Mouse (Mus musculus) forebrain, embryonic 14.5 days (tissue): ENCODE results near the gene Dusp1. TPM values are rescaled to one million over a fixed set of nuclear protein-coding genes. Genes with fewer than 3 reads are reported as not detected.

Experiments used
- ATAC-seq: fragments of 200-750 bp; cut with Nextera tagmentation; 2 replicates; pipeline ENCODE4 v1.8.0; 2017; ENCODE audit warnings: mild to moderate bottlenecking, moderate library complexity
- DNase-seq: peaks from one replicate; pipeline ENCODE4 v3.0.0-alpha.2; 2015; ENCODE audit warnings: low spot score
- H3K27ac ChIP-seq: fragments of 300-500 bp; sonication (generic); 2 replicates; pipeline ENCODE4 v1.5.1; 2014; ENCODE audit warnings: low read depth, mild to moderate bottlenecking, control low read depth, low read length, moderate library complexity
- H3K27me3 ChIP-seq: fragments of 300-500 bp; sonication (generic); replicated peaks from 2 replicates; pipeline ENCODE4 v1.6.1; 2014; ENCODE audit warnings: low read length, control low read depth, mixed read lengths; ENCODE audit not compliant: control insufficient read depth, insufficient read depth
- H3K36me3 ChIP-seq: fragments of 300-500 bp; sonication (generic); 2 replicates; pipeline ENCODE4 v1.6.1; 2014; ENCODE audit warnings: low read length, control low read depth; ENCODE audit not compliant: control insufficient read depth, insufficient read depth
- H3K4me1 ChIP-seq: fragments of 300-500 bp; sonication (generic); 2 replicates; pipeline ENCODE4 v1.6.1; 2014; ENCODE audit warnings: antibody characterized with exemption, low read length, control low read depth; ENCODE audit not compliant: control insufficient read depth, insufficient read depth
- H3K4me2 ChIP-seq: fragments of 300-500 bp; sonication (generic); 2 replicates; pipeline ENCODE4 v1.6.1; 2014; ENCODE audit warnings: mild to moderate bottlenecking, control low read depth, low read length
- H3K4me3 ChIP-seq: fragments of 300-500 bp; sonication (generic); 2 replicates; pipeline ENCODE4 v1.5.1; 2014; ENCODE audit warnings: low read depth, low read length, control low read depth
- H3K9ac ChIP-seq: fragments of 300-500 bp; sonication (generic); 2 replicates; pipeline ENCODE4 v1.6.1; 2014; ENCODE audit warnings: mild to moderate bottlenecking, low read length, control low read depth, moderate library complexity
- H3K9me3 ChIP-seq: fragments of 300-500 bp; sonication (generic); replicated peaks from 2 replicates; pipeline ENCODE4 v1.6.1; 2016; ENCODE audit warnings: low read length, control low read depth, mixed read lengths; ENCODE audit not compliant: control insufficient read depth
- WGBS: fragments of 180-500 bp; shearing (Covaris S2); extraction: QIAGEN DNeasy Blood & Tissue Kit; methylation state at CpG from one replicate; pipeline ENCODE4 v1.1.7; 2014; 5-methylcytosine and 5-hydroxymethylcytosine counted together
- polyA plus RNA-seq: library from polyadenylated mRNA; unstranded; fragments of >200 nt; fragmentation: Nextera tagmentation; extraction: Ambion mirVana; gene quantifications from 2 replicates; pipeline ENCODE4 v1.2.1, GENCODE M21; 2014

Dusp1 gene
- 58.4 and 66.0 TPM in 2 replicates for polyA plus RNA-seq

GRCm38 (mm10) chr17:26561651-26562181 lies at the start of gene Dusp1:
TSS of gene Dusp1 (minus strand) at chr17:26562128.
- H3K27ac ChIP-seq = peak within 1 kb of the TSS; percentile 58
- H3K27me3 ChIP-seq = no peaks in the 10 kb centered on the region
- peaks cover 19% of the 10 kb centered on the region for H3K4me1 ChIP-seq
- WGBS = under 1% methylated on average over 25 of the region's 25 CpGs
- peak within 1 kb of the TSS; percentile 94 for H3K4me2 ChIP-seq
- ATAC-seq (peak; percentile 90), DNase-seq (peak; percentile 24)
- H3K4me3 ChIP-seq = peak within 1 kb of the TSS; percentile 73
- H3K9ac ChIP-seq = peak within 1 kb of the TSS; percentile 94
- no peaks in the 10 kb centered on the region; the same call in 1 of the 2 replicates for H3K9me3 ChIP-seq
- peaks cover 15% of the 10 kb centered on the region; the same call in 1 of the 2 replicates for H3K36me3 ChIP-seq

- no peaks in the 10 kb centered on the region for H3K4me1 ChIP-seq
- H3K4me3 ChIP-seq = no peak overlapping the region
- no peaks in the 10 kb centered on the region for H3K9me3 ChIP-seq
- no peak overlapping the region for H3K9ac ChIP-seq
- no peak for ATAC-seq
- no peaks in the 10 kb centered on the region for H3K27me3 ChIP-seq
- no peak overlapping the region for H3K4me2 ChIP-seq
- DNase-seq = no peak
- no peak overlapping the region for H3K27ac ChIP-seq
- WGBS = 85% methylated on average over 7 of the region's 7 CpGs
- peaks cover 53% of the 10 kb centered on the region for H3K36me3 ChIP-seq
Measured at GRCm38 (mm10) chr17:26611328-26611727, 49.4 kb upstream of the Dusp1 start.

GRCm38 (mm10) chr17:26609820-26610219 lies 47.9 kb upstream of the Dusp1 start:
- Histone ChIP-seq H3K27me3 (no peaks in the 10 kb centered on the region), H3K27ac (no peak overlapping the region), H3K4me3 (no peak overlapping the region), H3K9ac (no peak overlapping the region), H3K4me2 (no peak overlapping the region), H3K36me3 (peaks cover 46% of the 10 kb centered on the region), H3K9me3 (no peaks in the 10 kb centered on the region), H3K4me1 (no peaks in the 10 kb centered on the region)
- ATAC-seq = no peak
- no peak for DNase-seq
- WGBS = 83% methylated on average over 8 of the region's 8 CpGs

- Histone ChIP-seq H3K9ac (no peak overlapping the region), H3K36me3 (peaks cover 37% of the 10 kb centered on the region), H3K4me1 (no peaks in the 10 kb centered on the region), H3K4me2 (no peak overlapping the region), H3K27ac (no peak overlapping the region), H3K27me3 (no peaks in the 10 kb centered on the region), H3K4me3 (no peak overlapping the region), H3K9me3 (no peaks in the 10 kb centered on the region)
- ATAC-seq = no peak
- WGBS = 98% methylated on average over 8 of the region's 8 CpGs
- no peak for DNase-seq
Measured at GRCm38 (mm10) chr17:26608877-26609276, 46.9 kb upstream of the Dusp1 start.

GRCm38 (mm10) chr17:26608348-26608747 lies 46.4 kb upstream of the Dusp1 start:
- no peaks in the 10 kb centered on the region for H3K27me3 ChIP-seq
- WGBS = 88% methylated on average over 3 of the region's 3 CpGs
- ATAC-seq (no peak), DNase-seq (no peak)
- peaks cover 34% of the 10 kb centered on the region for H3K36me3 ChIP-seq
- H3K9ac ChIP-seq = no peak overlapping the region
- H3K9me3 ChIP-seq = no peaks in the 10 kb centered on the region
- H3K4me3 ChIP-seq = no peak overlapping the region
- H3K4me1 ChIP-seq = no peaks in the 10 kb centered on the region
- no peak overlapping the region for H3K4me2 ChIP-seq
- H3K27ac ChIP-seq = no peak overlapping the region

- Histone ChIP-seq H3K4me3 (no peak overlapping the region), H3K4me2 (no peak overlapping the region), H3K9me3 (no peaks in the 10 kb centered on the region), H3K9ac (no peak overlapping the region), H3K36me3 (peaks cover 24% of the 10 kb centered on the region), H3K27me3 (no peaks in the 10 kb centered on the region), H3K4me1 (no peaks in the 10 kb centered on the region), H3K27ac (no peak overlapping the region)
- ATAC-seq = no peak
- WGBS = 78% methylated on average over 2 of the region's 2 CpGs
- DNase-seq = no peak
Measured at GRCm38 (mm10) chr17:26606516-26606915, 44.6 kb upstream of the Dusp1 start.

GRCm38 (mm10) chr17:26605636-26606035 lies 43.7 kb upstream of the Dusp1 start:
- no peaks in the 10 kb centered on the region for H3K4me1 ChIP-seq
- WGBS = 89% methylated on average over 4 of the region's 4 CpGs
- no peak for DNase-seq
- no peaks in the 10 kb centered on the region for H3K9me3 ChIP-seq
- H3K27me3 ChIP-seq = no peaks in the 10 kb centered on the region
- H3K36me3 ChIP-seq = peaks cover 15% of the 10 kb centered on the region
- ATAC-seq = no peak
- no peak overlapping the region for H3K4me2 ChIP-seq
- H3K4me3 ChIP-seq = no peak overlapping the region
- H3K27ac ChIP-seq = no peak overlapping the region
- H3K9ac ChIP-seq = no peak overlapping the region

- ATAC-seq (no peak), DNase-seq (no peak)
- Histone ChIP-seq H3K27me3 (no peaks in the 10 kb centered on the region), H3K36me3 (peaks cover under 1% of the 10 kb centered on the region), H3K4me1 (no peaks in the 10 kb centered on the region), H3K9ac (no peak overlapping the region), H3K4me2 (no peak overlapping the region), H3K9me3 (no peaks in the 10 kb centered on the region), H3K4me3 (no peak overlapping the region), H3K27ac (no peak overlapping the region)
- WGBS = 85% methylated on average over 8 of the region's 8 CpGs
Measured at GRCm38 (mm10) chr17:26603311-26603710, 41.4 kb upstream of the Dusp1 start.

GRCm38 (mm10) chr17:26602371-26602885 lies 40.5 kb upstream of the Dusp1 start:
- Histone ChIP-seq H3K27ac (peak overlapping the region; percentile 35; the same call in 1 of the 2 replicates), H3K4me3 (no peak overlapping the region), H3K4me1 (no peaks in the 10 kb centered on the region), H3K27me3 (no peaks in the 10 kb centered on the region), H3K9me3 (no peaks in the 10 kb centered on the region), H3K36me3 (no peaks in the 10 kb centered on the region; the same call in 1 of the 2 replicates), H3K4me2 (no peak overlapping the region), H3K9ac (0 out of 2 replicates have a peak overlapping the region, but pooled peaks have one; percentile 4)
- no peak for ATAC-seq
- DNase-seq = no peak
- WGBS = 81% methylated on average over 12 of the region's 12 CpGs
